Mouse (Mus musculus): ENCODE results near the gene Ttll5. TPM values are rescaled to one million over a fixed set of nuclear protein-coding genes. Genes with fewer than 3 reads are reported as not detected.
A peak's percentile ranks its signal among the peaks of the same experiment; 100 is the strongest.

Ttll5 gene
- total RNA-seq, 2 experiments from 2014 or later = 48.5 to 48.6 TPM

DNA sequence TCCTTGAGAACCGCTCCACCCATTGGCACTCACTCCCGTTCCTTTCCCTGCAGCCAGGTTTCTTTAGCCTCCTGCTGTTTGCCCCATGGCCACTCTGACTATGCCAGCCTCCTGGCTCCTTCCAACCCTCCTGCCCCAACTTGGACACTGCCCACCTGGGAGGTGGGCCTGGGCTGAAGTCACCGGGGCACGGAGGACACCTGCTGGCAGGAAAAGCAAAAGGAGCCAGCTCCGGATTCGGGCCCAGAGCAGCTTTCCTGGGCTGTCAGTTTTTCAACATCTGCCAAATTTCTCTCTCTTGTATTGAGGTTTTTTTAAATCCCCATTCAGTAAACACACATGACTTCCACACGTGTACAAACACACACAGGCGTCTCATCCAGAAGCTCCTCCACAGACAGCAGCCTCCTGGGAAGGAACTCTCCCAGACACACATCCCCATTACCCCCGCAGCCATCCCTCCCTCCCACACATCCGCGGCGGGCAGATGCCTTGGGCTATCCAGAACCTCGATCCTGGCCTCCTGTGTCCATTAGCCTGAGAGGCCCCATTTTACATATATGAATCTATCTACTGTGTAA, 252.0 kb downstream of the Ttll5 start:
- peak overlapping the region; percentile 69 for H3K27ac ChIP-seq
- peak; percentile 69 for TF ChIP-seq CTCF (conservative IDR thresholded peaks at IDR 0.05)
- peak in 1 of 2 experiments; percentile 33 for DNase-seq (ENCODE audit: low spot score in 2 of 2)
- H3K4me3 ChIP-seq = peak overlapping the region; percentile 52

DNA sequence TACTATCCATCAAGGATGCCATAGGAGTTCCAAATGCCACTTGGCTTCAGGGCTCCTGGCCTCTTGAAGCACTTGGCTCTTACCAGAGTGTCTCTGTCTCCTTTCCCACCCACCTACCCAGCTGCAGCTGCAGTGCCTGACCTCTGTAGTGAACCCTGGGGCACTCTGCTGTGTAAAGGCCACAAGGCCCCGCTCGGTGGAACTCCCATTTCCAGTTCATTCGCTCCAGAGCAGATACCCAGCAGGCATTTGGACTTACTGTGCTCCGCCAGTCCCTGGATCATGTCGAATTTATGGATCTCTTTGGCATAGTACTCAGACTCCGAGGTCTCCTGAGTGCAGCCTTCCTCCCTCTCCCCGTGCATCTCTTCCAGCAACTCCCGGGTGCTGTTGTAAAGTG, 252.9 kb downstream of the Ttll5 start:
- TF ChIP-seq CTCF (conservative IDR thresholded peaks at IDR 0.05) = no peak

DNA sequence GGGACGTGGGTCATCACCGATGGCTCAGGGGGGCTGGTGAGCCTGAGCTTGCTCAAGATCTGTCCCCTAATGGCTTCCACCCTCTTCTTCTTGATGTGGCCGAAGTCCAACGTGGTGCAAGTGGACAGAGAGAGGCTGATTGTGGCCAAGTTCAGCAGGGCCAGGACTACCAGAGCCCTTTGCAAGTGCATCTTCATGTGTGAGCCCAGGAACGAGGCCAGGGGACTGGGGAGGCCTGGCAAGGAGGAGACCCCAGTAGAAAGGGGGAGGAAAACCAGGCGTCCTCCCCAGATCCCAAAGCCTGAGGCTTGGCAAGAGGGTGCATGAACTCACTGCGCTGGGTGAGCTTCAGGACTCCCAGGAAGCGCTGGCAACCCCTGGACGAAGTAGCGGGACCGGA, 253.3 kb downstream of the Ttll5 start:
- no peak for DNase-seq (ENCODE audit: low spot score in 2 of 2)
- no peak for TF ChIP-seq CTCF (conservative IDR thresholded peaks at IDR 0.05)
- Histone ChIP-seq H3K4me3 (peak overlapping the region; percentile 70), H3K27ac (peak overlapping the region; percentile 92)

More for the DNA sequence above, 252.9 kb downstream of the Ttll5 start:
- no peak for DNase-seq (ENCODE audit: low spot score in 2 of 2)
- Histone ChIP-seq H3K4me3 (peak overlapping the region; percentile 70), H3K27ac (peak overlapping the region; percentile 92)

DNA sequence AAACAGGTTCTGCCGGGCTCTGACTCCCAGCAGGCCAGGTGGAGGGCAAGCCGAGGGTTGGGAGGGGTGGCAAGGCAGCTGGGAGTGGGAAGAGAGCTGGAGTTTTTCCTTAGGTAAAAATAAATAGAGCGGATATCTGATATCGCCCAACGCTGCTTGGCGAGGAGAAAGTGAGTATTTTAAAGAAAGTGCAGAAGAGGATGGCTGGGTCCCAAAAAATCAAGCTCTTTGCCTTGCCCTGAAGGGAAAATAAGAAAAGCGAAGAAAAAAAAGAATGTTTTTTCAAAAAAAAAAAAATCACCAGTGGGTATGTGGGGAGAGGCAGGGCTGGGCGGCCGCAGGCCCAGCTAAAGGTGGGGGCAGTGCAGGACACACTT, 253.7 kb downstream of the Ttll5 start:
- no peak for TF ChIP-seq CTCF (conservative IDR thresholded peaks at IDR 0.05)
- Histone ChIP-seq H3K4me3 (peak overlapping the region; percentile 70), H3K27ac (peak overlapping the region; percentile 92)
- DNase-seq (ENCODE audit: low spot score in 2 of 2) = no peak

DNA sequence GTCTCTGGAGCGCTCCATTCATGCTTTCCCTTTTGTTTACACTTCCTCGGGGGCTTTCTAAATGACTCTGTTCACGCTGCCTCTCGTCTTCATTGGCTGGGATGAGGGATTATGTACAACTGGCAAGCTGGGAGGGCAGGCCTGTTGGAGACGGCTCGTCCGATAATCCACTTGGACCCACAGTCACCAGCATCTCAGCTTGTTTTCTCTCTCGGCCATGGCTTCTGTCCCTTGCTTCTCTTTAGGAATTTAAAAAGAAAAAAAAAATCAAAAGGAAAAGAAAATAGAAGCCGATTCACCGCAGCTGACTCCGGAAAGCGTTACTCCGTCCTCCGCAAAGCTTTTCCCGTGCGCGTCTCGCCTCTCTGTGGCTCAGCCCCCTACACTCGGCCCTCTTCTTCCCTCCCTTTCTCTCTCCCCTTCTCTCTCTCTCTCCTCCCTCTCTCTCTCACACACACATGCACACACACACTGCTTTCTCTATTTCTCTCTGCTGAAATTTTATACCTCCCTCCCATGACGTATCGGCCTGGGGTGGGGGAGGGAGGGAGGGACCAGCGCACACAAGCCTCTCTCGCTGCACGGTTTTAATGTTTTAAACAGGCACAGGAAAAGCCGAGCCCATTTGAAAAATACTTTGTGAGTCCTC, 254.2 kb downstream of the Ttll5 start, which contains the start of gene Tgfb3:
TSS of gene Tgfb3 (minus strand) at position 489 of the 649 bp plus-strand sequence.
- peak within 1 kb of the TSS; percentile 92 for H3K27ac ChIP-seq
- TF ChIP-seq CTCF (conservative IDR thresholded peaks at IDR 0.05) = no peak
- peak; percentile 26 to 56 for DNase-seq (ENCODE audit: low spot score in 2 of 2)
- peak within 1 kb of the TSS; percentile 70 for H3K4me3 ChIP-seq

DNA sequence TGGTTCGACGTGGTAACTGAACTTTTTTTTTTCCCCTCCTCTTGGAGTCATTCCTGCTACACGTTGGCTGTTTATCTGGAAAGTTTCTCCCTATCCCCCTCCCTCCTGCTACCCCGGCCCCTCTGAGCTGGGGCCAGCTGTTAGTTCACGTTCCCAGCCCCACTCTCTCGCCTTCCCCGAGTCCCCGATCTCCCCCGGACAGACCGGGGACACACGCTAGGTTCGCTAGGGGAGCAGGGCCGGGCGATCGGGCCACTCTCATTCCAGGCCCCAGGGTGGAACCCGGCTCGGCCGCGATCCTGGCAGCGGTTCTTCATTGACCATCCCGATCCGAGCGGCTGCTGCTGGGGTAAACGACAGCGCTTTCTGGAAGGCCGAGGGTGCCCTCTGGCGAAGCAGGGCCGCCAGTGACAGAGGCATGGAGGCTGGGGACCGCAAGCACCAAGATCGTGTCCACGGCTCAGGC, 254.8 kb downstream of the Ttll5 start:
- DNase-seq (ENCODE audit: low spot score in 2 of 2) = peak; percentile 90 to 94
- Histone ChIP-seq H3K4me3 (peak overlapping the region; percentile 70), H3K27ac (peak overlapping the region; percentile 92)
- TF ChIP-seq CTCF (conservative IDR thresholded peaks at IDR 0.05) = peak; percentile 99

DNA sequence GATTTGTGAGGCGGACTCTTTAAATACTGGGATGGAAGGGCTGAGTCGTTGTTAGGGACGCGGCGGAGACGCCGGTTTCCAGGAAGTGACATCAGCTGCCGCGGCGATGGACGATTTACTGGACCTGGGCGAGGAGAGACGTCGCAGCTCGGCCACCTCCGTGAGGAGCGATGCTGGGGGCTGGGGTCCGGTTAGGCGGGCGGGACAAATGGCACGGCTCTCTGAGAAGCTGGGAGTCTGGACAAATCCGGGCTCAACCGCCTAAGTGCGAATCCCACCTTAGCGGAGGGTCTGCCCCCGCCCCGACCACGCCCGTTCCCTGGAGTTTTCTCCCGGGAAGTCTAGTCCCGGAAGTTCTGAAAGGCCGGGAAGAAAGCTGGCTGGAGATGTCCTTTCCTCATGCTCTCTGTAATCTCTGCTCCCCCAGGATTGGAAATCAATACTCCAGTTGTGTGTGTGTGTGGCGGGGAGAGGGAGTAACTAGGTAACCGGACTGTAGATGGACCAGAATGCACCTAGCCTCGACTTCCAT, 258.1 kb downstream of the Ttll5 start, which contains the start of gene Ift43:
TSS of gene Ift43 (plus strand) at position 61 of the 532 bp plus-strand sequence.
- Histone ChIP-seq H3K4me3 (peak within 1 kb of the TSS; percentile 91), H3K27ac (peak within 1 kb of the TSS; percentile 74)
- DNase-seq (ENCODE audit: low spot score in 2 of 2) = peak; percentile 79 to 82
- no peak for TF ChIP-seq CTCF (conservative IDR thresholded peaks at IDR 0.05)

GRCm38 (mm10) chr12:86085873-86086272, 261.4 kb downstream of the Ttll5 start:
- H3K4me3 ChIP-seq = no peak overlapping the region
- peak in 1 of 2 experiments; percentile 41 for DNase-seq (ENCODE audit: low spot score in 2 of 2)
- H3K27ac ChIP-seq = 0 out of 2 replicates have a peak overlapping the region, but pooled peaks have one; percentile 18
- no peak for TF ChIP-seq CTCF (conservative IDR thresholded peaks at IDR 0.05)

DNA sequence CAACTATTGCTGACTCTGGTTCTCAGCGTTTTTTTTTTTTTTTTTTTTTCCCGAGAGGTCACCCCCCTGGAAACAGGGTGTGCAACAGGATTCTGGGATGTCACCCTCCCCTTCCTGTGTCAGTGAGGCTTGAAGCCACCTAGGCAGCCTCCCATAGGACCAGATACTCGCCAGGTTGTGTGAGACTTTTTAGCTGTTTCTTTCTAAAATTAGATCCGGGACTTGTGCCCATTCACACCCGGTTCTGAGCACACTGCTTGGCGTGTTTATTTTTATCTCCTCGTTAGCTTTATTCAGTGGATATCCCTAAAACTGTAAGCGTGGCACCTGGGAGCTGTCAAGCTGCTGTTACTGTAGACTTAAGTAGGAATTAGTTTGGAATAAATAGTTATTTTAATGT, 262.1 kb downstream of the Ttll5 start:
- Histone ChIP-seq H3K27ac (no peak overlapping the region), H3K4me3 (no peak overlapping the region)
- DNase-seq (ENCODE audit: low spot score in 2 of 2) = no peak
- no peak for TF ChIP-seq CTCF (conservative IDR thresholded peaks at IDR 0.05)

GRCm38 (mm10) chr12:86088042-86088441, 263.6 kb downstream of the Ttll5 start:
- H3K4me3 ChIP-seq = no peak overlapping the region
- no peak overlapping the region for H3K27ac ChIP-seq
- no peak for TF ChIP-seq CTCF (conservative IDR thresholded peaks at IDR 0.05)
- no peak for DNase-seq (ENCODE audit: low spot score in 2 of 2)

- no peak for DNase-seq (ENCODE audit: low spot score in 2 of 2)
- 0 out of 2 replicates have a peak overlapping the region, but pooled peaks have one; percentile 43 for H3K27ac ChIP-seq
- no peak for TF ChIP-seq CTCF (conservative IDR thresholded peaks at IDR 0.05)
- H3K4me3 ChIP-seq = no peak overlapping the region
These were observed 266.3 kb downstream of the Ttll5 start for GRCm38 (mm10) chr12:86090764-86091163.

DNA sequence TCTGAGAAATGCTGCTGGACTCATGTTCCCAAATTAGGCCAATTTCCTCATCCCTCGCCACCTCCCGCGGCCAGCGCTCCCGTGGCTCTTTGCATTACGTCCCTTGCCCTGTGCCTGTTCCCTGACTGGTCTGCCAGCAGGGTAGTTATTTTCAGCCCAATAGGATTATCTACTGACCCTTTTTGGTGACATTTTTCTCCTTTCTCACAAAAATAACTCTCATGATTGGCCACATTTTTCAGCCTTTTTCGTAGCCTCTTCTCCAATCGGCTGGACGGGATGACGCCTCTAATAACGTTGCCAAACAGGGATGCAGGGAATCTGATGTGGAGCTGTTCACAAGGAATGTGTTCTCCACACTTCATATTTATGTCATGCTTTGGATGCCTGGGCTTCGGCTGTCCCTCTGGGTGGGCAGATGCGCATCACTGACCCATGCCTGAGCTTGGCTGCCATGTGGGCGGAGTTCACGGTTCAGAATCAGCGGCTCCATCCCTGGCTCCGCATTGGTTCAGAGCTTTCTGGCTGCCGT, 267.2 kb downstream of the Ttll5 start:
- Histone ChIP-seq H3K27ac (peak overlapping the region; percentile 10; the same call in 1 of the 2 replicates), H3K4me3 (no peak overlapping the region)
- DNase-seq (ENCODE audit: low spot score in 2 of 2) = no peak
- TF ChIP-seq CTCF (conservative IDR thresholded peaks at IDR 0.05) = no peak

DNA sequence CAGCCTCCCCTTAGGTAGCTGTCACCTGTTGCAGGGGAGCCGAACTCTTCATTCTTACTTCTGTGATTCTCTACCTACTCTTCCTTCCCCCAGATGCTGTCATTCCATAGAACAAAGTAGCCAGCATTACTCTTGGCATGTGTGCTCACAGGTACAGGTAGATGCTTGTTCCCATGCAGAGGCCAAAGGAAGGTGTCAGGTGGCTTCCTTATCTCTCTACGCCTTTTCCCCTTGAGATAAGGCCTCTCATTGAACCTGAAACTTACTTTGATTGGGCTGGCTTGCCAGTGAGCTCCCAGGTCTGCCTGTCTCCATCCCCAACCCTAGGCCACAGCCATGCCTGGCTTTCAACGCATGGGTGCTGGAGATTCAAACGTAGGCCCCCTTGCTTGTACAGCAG, 269.6 kb downstream of the Ttll5 start:
- Histone ChIP-seq H3K4me3 (no peak overlapping the region), H3K27ac (no peak overlapping the region)
- no peak for TF ChIP-seq CTCF (conservative IDR thresholded peaks at IDR 0.05)
- no peak for DNase-seq (ENCODE audit: low spot score in 2 of 2)
